Mouse (Mus musculus) liver, embryonic 13.5 days (tissue): ENCODE results near the gene Btbd19. TPM values are rescaled to one million over a fixed set of nuclear protein-coding genes. Genes with fewer than 3 reads are reported as not detected.
A peak's percentile ranks its signal among the peaks of the same experiment; 100 is the strongest.

ENCODE experiments used
- ATAC-seq: fragments of 200-750 bp; cut with Nextera tagmentation; 2 replicates; pipeline ENCODE4 v1.8.0; 2017; ENCODE audit warnings: low read depth, mild to moderate bottlenecking, moderate number of reproducible peaks, moderate library complexity
- DNase-seq: peaks from one replicate; pipeline ENCODE4 v3.0.0; 2022
- H3K27ac ChIP-seq: fragments of 300-500 bp; sonication (generic); 2 replicates; pipeline ENCODE4 v1.5.1; 2015; ENCODE audit warnings: moderate library complexity, mild to moderate bottlenecking, inconsistent platforms
- H3K27me3 ChIP-seq: fragments of 300-500 bp; sonication (generic); 2 replicates; pipeline ENCODE4 v1.6.1; 2015; ENCODE audit warnings: mild to moderate bottlenecking, inconsistent platforms
- H3K36me3 ChIP-seq: fragments of 300-500 bp; sonication (generic); 2 replicates; pipeline ENCODE4 v1.6.1; 2015; ENCODE audit warnings: mild to moderate bottlenecking, inconsistent platforms
- H3K4me1 ChIP-seq: fragments of 300-500 bp; sonication (generic); replicated peaks from 2 replicates; pipeline ENCODE4 v1.6.1; 2015; ENCODE audit warnings: inconsistent platforms
- H3K4me2 ChIP-seq: fragments of 300-500 bp; sonication (generic); 2 replicates; pipeline ENCODE4 v1.6.1; 2015; ENCODE audit warnings: inconsistent platforms, mild to moderate bottlenecking, moderate library complexity
- H3K4me3 ChIP-seq: fragments of 300-500 bp; sonication (generic); replicated peaks from 2 replicates; pipeline ENCODE4 v1.5.1; 2015; ENCODE audit warnings: mild to moderate bottlenecking, inconsistent platforms
- H3K9ac ChIP-seq: fragments of 300-500 bp; sonication (generic); 2 replicates; pipeline ENCODE4 v1.6.1; 2015; ENCODE audit warnings: mild to moderate bottlenecking, inconsistent platforms
- H3K9me3 ChIP-seq: fragments of 300-500 bp; sonication (generic); replicated peaks from 2 replicates; pipeline ENCODE4 v1.6.1; 2016; ENCODE audit warnings: inconsistent platforms
- WGBS: fragments of 180-500 bp; shearing (Covaris S2); methylation state at CpG from one replicate; pipeline ENCODE4 v1.1.7; 2015; ENCODE audit not compliant: insufficient replicate concordance; 5-methylcytosine and 5-hydroxymethylcytosine counted together
- polyA plus RNA-seq: library from polyadenylated mRNA; unstranded; fragments of >200 nt; fragmentation: Nextera tagmentation; extraction: Ambion mirVana; gene quantifications from 2 replicates; pipeline ENCODE4 v1.2.1, GENCODE M21; 2015

The Btbd19 gene
- polyA plus RNA-seq, 1 experiment from 2014 or later = 5.6 TPM

DNA sequence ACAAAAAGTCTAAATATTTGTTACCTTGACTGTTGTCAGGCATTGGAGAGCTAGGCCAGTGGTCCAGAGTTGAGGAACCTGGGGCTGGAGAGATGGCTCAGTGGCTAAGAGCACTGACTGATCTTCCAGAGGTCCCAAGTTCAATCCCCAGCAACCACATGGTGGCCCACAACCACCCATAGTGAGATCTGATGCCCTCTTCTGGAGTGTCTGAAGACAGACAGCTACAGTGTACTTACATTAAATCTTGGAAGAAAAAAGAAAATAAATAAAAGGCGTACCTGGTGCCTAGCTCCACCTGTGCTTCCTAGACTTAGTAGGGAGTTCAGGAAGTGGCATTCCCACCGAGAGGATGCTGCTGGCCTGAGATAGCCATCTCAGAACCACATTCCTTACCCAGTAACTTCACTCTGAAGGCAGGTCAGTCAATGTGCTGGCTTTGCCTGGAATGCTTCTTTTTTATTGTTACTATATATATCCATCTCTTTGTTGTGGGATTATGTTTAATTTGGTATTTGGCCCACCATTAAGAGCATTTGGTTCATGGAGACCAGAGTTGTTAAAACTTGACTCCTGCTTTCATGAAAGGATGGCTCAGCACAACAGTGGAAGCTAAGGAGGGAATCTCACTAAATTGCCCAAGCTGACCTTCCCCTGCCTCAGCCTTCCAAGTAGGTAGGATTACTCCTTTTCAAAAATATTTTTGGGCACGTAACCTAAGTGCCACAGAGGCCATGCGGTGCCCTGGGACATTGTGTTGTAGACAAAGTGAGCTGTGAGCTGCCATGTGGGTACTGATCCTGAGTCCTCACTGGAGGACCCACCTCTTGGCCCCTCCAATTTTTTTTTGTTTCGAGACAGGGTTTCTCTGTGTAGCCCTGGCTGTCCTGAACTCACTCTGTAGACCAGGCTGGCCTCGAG is 24.0 kb upstream of the Btbd19 start:
- ATAC-seq (0 out of 2 replicates have a peak, but pooled peaks have one; percentile 9), DNase-seq (no peak)
- Histone ChIP-seq H3K27me3 (no peaks in the 10 kb centered on the region), H3K9me3 (no peaks in the 10 kb centered on the region), H3K9ac (no peak overlapping the region), H3K36me3 (peaks cover 55% of the 10 kb centered on the region), H3K4me1 (peaks cover 28% of the 10 kb centered on the region), H3K4me3 (no peak overlapping the region), H3K4me2 (no peak overlapping the region), H3K27ac (no peak overlapping the region)
- WGBS = 53% methylated on average over 6 of the region's 6 CpGs

DNA sequence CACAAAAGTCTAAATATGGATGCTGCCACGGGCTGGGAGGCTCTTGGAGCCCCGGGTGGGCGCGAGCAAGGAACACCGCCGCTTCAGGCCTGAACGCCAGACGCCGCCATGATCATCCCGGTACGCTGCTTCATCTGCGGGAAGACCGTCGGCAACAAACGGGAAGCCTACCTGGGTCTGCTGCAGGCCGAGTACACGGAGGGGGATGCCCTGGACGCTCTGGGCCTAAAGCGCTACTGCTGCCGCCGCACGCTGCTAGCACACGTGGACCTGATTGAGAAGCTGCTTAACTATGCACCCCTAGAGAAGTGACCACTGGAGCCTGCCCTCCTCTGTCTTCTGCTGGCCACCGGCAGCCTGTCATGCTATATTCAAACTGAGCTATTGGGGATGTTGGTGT is 23.3 kb upstream of the Btbd19 start:
- Histone ChIP-seq H3K27me3 (0 out of 2 replicates have a peak, but pooled peaks cover 4% of the 10 kb centered on the region), H3K36me3 (peaks cover 48% of the 10 kb centered on the region)
- ATAC-seq = no peak

DNA sequence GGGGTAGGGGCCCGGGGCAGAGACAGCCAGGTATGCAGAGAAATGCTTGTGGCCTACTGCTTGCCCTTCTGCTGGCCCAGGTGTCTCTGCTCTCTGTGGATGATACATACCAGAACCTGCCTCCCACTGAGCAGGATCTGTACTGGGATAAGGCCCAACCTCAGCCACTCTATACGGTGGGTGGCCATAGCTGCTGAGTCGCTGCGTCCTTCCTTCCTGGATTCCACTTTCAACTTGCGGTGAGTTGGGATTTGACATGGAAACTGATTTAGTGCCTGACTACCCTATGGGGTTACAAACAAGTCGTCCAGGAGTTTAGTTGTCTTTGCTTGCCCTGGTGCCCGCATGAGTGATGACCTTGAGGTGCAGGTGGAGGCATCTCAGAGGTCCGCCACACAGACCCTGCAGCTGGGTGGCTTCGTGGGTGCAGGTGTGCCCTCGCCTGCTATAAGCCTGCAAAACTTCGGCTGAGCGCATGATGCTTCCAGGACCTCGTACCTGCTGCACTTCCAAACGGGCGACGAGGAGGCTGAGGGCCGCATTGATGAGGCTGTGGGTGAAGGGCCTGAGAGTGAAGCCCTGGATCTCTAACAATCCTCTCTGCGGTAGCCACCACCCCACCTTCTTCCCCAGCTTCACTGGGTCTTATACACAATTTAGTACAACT is 22.7 kb upstream of the Btbd19 start:
- H3K27ac ChIP-seq = no peak overlapping the region
- 78% methylated on average over 18 of the region's 18 CpGs for WGBS

More for the DNA sequence above, 23.3 kb upstream of the Btbd19 start:
- Histone ChIP-seq H3K9me3 (no peaks in the 10 kb centered on the region), H3K27ac (no peak overlapping the region), H3K4me2 (no peak overlapping the region), H3K9ac (no peak overlapping the region), H3K4me1 (peaks cover 21% of the 10 kb centered on the region), H3K4me3 (no peak overlapping the region)
- WGBS = 70% methylated on average over 24 of the region's 24 CpGs
- no peak for DNase-seq

DNA sequence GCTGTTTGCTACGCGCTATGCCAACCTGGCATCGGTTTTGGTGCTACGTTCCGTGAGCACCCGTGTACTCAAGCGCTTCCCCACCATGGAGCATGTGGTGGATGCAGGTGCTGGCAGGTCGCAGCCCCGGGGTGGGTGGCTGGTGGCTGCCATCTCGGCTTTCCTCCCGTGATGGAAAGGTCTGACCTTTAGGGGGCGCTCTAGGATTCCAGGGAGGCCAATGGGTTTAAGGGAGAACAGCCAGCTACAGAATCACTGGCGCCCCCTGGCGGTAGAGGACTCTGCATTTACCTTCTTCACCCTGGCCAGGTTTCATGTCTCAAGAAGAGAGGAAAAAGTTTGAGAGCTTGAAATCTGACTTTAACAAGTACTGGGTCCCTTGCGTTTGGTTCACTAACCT is 20.7 kb upstream of the Btbd19 start:
- Histone ChIP-seq H3K9me3 (no peaks in the 10 kb centered on the region), H3K4me2 (no peak overlapping the region), H3K27ac (no peak overlapping the region), H3K36me3 (peaks cover 23% of the 10 kb centered on the region), H3K9ac (no peak overlapping the region), H3K27me3 (peaks cover 16% of the 10 kb centered on the region), H3K4me3 (no peak overlapping the region), H3K4me1 (0 out of 2 replicates have a peak, but pooled peaks cover 3% of the 10 kb centered on the region)
- 35% methylated on average over 15 of the region's 15 CpGs for WGBS
- DNase-seq (peak; percentile 83), ATAC-seq (peak; percentile 25; the same call in 1 of the 2 replicates)

More for the DNA sequence above, 22.7 kb upstream of the Btbd19 start:
- peaks cover 15% of the 10 kb centered on the region for H3K4me1 ChIP-seq
- DNase-seq (no peak), ATAC-seq (no peak)
- H3K4me3 ChIP-seq = no peak overlapping the region
- H3K4me2 ChIP-seq = no peak overlapping the region
- 0 out of 2 replicates have a peak, but pooled peaks cover 4% of the 10 kb centered on the region for H3K27me3 ChIP-seq
- H3K36me3 ChIP-seq = peaks cover 42% of the 10 kb centered on the region
- H3K9ac ChIP-seq = no peak overlapping the region
- no peaks in the 10 kb centered on the region for H3K9me3 ChIP-seq

DNA sequence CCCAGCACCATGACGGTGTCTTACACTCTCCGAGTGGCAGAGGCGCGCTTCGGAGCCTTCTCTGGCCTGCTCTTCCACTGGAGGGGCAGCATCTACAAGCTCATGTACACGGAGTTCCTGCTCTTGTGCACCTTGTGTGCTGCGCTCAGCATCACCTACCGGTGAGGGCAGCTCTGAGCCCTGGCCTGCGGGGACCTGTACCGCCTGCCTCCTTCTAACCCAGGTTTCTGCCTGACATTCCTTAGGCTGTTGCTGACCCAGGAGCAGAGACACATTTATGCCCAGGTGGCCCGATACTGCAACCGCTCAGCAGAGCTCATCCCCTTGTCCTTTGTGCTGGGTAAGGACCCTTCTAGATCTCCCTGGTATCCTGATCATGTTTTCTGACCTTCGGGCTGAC is 19.7 kb upstream of the Btbd19 start:
- Histone ChIP-seq H3K27me3 (peaks cover 16% of the 10 kb centered on the region), H3K9ac (no peak overlapping the region), H3K36me3 (peaks cover 13% of the 10 kb centered on the region), H3K4me1 (0 out of 2 replicates have a peak, but pooled peaks cover 3% of the 10 kb centered on the region), H3K27ac (no peak overlapping the region), H3K4me3 (no peak overlapping the region), H3K9me3 (no peaks in the 10 kb centered on the region), H3K4me2 (no peak overlapping the region)
- ATAC-seq (no peak), DNase-seq (no peak)
- WGBS = 83% methylated on average over 13 of the region's 13 CpGs

DNA sequence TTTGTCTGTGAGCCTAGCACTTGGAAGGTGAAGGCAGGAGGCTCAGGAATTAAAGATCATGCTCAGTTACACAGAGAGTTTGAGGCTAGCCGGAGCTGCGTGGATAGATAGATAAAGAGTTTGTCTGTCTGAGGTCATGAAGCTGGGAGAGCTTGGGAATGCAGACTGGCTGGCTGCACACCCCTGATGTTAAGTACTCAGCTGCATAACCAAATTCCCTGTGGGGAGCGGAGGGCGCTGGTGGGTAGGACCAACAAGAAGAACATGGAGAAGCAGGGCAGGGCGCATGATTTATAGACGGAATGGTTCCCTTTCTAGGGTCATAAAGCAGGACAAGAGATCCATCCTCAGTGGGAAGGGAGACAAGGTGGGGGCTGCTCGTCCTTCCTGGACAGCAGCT is 17.5 kb upstream of the Btbd19 start:
- no peak for DNase-seq
- Histone ChIP-seq H3K27ac (no peak overlapping the region), H3K4me2 (no peak overlapping the region), H3K36me3 (no peaks in the 10 kb centered on the region), H3K9me3 (no peaks in the 10 kb centered on the region), H3K4me3 (no peak overlapping the region), H3K9ac (no peak overlapping the region), H3K27me3 (peaks cover 16% of the 10 kb centered on the region), H3K4me1 (peaks cover 17% of the 10 kb centered on the region)
- ATAC-seq = no peak
- 56% methylated on average over 7 of the region's 7 CpGs for WGBS

DNA sequence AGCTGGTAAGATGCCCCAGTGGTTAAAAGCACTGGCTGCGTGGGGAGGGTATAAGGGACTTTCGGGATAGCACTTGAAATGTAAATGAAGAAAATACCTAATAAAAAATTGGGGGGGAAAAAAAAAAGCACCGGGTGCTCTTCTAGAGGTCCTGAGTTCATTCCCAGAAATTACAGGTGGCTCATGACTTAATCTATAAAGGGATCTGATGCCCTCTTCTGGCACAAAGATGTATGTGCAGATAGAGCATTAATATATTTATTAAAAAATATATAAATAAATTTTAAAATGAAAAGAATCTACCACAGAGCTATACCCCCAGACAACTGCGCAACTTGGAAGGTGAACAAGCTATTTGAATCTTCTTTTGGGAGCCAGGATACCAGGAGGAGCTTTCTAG is 15.1 kb upstream of the Btbd19 start:
- no peaks in the 10 kb centered on the region for H3K9me3 ChIP-seq
- H3K27ac ChIP-seq = no peak overlapping the region
- ATAC-seq (no peak), DNase-seq (no peak)
- WGBS = 31% methylated on average over 4 of the region's 4 CpGs
- H3K4me1 ChIP-seq = peaks cover 27% of the 10 kb centered on the region
- H3K4me3 ChIP-seq = no peak overlapping the region
- H3K9ac ChIP-seq = no peak overlapping the region
- H3K4me2 ChIP-seq = no peak overlapping the region
- no peaks in the 10 kb centered on the region for H3K36me3 ChIP-seq
- H3K27me3 ChIP-seq = peaks cover 16% of the 10 kb centered on the region

DNA sequence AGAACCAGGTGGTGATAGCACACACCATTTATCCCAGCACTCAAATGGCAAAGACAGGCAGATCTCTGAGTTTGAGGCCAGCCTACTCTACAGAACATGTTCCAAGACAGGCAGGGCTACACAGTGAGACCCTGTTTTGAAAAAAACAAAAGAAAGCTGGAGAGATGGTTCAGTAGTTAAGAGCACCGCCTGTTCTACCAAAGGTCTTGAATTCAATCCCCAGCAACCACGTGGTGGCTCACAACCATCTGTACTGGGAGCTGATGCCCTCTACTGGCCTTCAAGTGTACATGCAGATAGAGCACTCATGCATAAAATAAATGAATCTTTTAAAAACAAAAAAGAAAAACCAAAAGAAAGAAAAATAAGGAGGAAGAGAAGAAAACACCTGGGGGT is 13.7 kb upstream of the Btbd19 start:
- DNase-seq (peak; percentile 55), ATAC-seq (no peak; the same call in 1 of the 2 replicates)
- H3K4me2 ChIP-seq = no peak overlapping the region
- no peak overlapping the region for H3K9ac ChIP-seq
- peaks cover 40% of the 10 kb centered on the region for H3K4me1 ChIP-seq
- H3K27ac ChIP-seq = peak overlapping the region; percentile 15
- peaks cover 14% of the 10 kb centered on the region for H3K27me3 ChIP-seq
- no peaks in the 10 kb centered on the region for H3K36me3 ChIP-seq
- H3K4me3 ChIP-seq = no peak overlapping the region
- no peaks in the 10 kb centered on the region for H3K9me3 ChIP-seq
- 0% methylated on average over 2 of the region's 2 CpGs for WGBS

DNA sequence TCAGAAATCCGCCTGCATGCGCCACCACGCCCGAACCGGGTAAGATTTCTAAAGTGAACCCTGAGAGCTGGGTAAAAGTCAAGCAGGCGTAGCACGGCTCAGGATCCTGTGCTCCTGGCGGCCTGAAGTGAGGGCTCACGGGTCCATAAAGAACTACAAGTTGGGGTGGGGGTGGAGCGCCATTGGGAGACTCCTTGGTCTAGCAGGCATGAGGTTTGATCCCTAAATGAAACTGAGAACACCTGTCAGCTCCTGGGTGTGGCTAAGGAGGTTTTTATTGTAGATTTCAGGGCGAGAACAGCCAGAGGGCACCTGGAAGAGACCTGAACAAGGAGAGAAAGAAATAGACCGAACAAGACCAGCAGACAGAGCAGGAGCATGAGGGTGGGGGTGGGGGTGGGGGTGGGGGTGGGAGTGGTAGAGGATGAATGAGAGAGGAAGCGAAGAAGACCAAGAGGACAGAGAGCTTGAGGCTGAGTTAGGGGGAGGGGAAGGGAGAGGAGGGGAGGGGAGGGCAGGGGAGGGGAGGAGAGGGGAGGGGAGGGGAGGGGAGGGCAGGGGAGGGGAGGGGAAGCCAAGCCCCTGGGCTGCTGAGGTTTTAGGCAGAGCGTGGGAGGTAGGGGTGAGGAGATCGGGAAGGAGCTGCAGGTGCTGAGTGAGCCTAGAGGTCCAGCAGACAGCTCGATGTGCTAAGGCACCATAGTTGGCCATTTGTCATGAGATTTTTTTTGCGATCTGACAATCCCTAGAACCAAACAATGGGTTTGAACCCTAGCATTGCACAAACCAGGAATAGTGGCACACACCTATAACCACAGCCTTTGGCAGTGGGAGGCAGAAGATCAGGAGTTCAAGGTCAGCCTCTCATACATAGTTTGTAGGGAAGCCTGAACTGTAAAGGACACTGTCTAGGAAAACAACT is 13.0 kb upstream of the Btbd19 start:
- Histone ChIP-seq H3K4me3 (no peak overlapping the region), H3K27ac (peak overlapping the region; percentile 15), H3K9me3 (no peaks in the 10 kb centered on the region), H3K4me2 (no peak overlapping the region), H3K27me3 (peaks cover 13% of the 10 kb centered on the region), H3K9ac (no peak overlapping the region), H3K4me1 (peaks cover 44% of the 10 kb centered on the region), H3K36me3 (no peaks in the 10 kb centered on the region)
- ATAC-seq (no peak), DNase-seq (no peak)
- 56% methylated on average over 16 of the region's 17 CpGs for WGBS

DNA sequence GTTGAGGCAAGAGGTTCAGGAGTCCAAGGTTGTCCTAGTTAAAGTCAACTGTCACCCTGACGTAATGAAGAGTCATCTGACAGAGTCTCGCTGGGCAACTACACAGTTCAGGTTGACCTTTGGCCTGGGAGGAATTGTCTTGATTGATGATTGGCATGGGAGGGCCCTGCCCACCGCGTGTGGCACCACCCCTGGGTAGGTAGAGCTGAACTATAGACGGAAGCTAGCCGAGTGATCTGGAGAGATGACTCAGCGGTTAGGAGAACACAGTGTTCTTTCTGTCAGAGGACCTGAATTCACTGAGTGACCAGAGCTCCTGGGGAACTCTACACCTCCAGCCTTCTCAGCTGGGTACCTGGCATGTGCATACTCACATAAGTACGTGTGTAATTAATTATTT is 10.5 kb upstream of the Btbd19 start:
- no peak overlapping the region for H3K4me3 ChIP-seq
- no peaks in the 10 kb centered on the region for H3K9me3 ChIP-seq
- H3K9ac ChIP-seq = peak overlapping the region; percentile 20
- ATAC-seq (peak; percentile 68), DNase-seq (peak; percentile 54)
- H3K4me1 ChIP-seq = peaks cover 61% of the 10 kb centered on the region
- 0 out of 2 replicates have a peak, but pooled peaks cover 2% of the 10 kb centered on the region for H3K36me3 ChIP-seq
- H3K27me3 ChIP-seq = peaks cover 26% of the 10 kb centered on the region
- peak overlapping the region; percentile 25 for H3K4me2 ChIP-seq
- WGBS = 12% methylated on average over 8 of the region's 8 CpGs
- peak overlapping the region; percentile 72 for H3K27ac ChIP-seq
